Mouse (Mus musculus) lung, postnatal 0 days (tissue): ENCODE results near the gene Cnst.

ENCODE experiments used
- CTCF ChIP-seq: IDR thresholded peaks from 2 replicates; pipeline ENCODE4 v1.5.1; 2016; ENCODE audit warnings: antibody characterized with exemption, mild to moderate bottlenecking
- EP300 ChIP-seq: IDR thresholded peaks from 2 replicates; pipeline ENCODE4 v1.6.1; 2016; ENCODE audit warnings: antibody characterized with exemption, mild to moderate bottlenecking, control low read depth

DNA sequence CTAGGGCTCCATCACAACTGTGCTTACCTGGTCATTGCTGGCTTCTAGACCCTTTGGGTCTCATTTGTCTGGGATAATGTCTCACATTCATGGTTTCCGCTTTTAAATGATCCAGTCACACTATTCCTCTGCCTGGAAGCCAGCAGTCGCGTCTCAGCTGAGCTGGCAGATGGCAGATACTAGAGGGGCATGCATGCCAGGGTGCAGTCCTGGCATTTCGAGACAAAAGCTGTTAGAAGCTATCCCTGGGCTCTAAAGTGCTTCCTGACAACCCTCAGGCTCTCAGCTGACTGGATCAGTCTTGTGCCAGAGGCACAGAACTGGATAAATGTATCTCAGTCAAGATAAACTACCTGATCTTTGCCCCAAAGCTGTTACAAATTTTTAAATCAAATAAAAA lies 42.1 kb downstream of the Cnst start:
- TF ChIP-seq CTCF (no peak), EP300 (no peak)
